Mouse (Mus musculus) limb, embryonic 11.5 days (tissue): ENCODE data around the gene Arl4c. TPM values are rescaled to one million over a fixed set of nuclear protein-coding genes. Genes with fewer than 3 reads are reported as not detected.

Source experiments
- ATAC-seq: fragments of 200-750 bp; cut with Nextera tagmentation; 2 replicates; pipeline ENCODE4 v1.8.0; 2017; ENCODE audit warnings: low read depth; ENCODE audit not compliant: insufficient number of reproducible peaks, low FRiP score, low TSS enrichment
- DNase-seq: peaks from one replicate; pipeline ENCODE4 v3.0.0-alpha.2; 2015; ENCODE audit warnings: low spot score
- H3K27ac ChIP-seq: fragments of 300-500 bp; sonication (generic); replicated peaks from 2 replicates; pipeline ENCODE4 v1.5.1; 2014; ENCODE audit warnings: low read depth, mild to moderate bottlenecking, low read length
- H3K27me3 ChIP-seq: fragments of 300-500 bp; sonication (generic); 2 replicates; pipeline ENCODE4 v1.6.1; 2014; ENCODE audit warnings: mild to moderate bottlenecking, low read length, mixed read lengths; ENCODE audit not compliant: control insufficient read depth, insufficient read depth
- H3K36me3 ChIP-seq: fragments of 300-500 bp; sonication (generic); 2 replicates; pipeline ENCODE4 v1.6.1; 2014; ENCODE audit warnings: mild to moderate bottlenecking, low read length, moderate library complexity, mixed read lengths; ENCODE audit not compliant: control insufficient read depth, insufficient read depth
- H3K4me1 ChIP-seq: fragments of 300-500 bp; sonication (generic); 2 replicates; pipeline ENCODE4 v1.6.1; 2014; ENCODE audit warnings: low read length, mixed read lengths; ENCODE audit not compliant: control insufficient read depth, insufficient read depth
- H3K4me2 ChIP-seq: fragments of 300-500 bp; sonication (generic); 2 replicates; pipeline ENCODE4 v1.6.1; 2014; ENCODE audit warnings: low read depth, mild to moderate bottlenecking, moderate library complexity; ENCODE audit not compliant: severe bottlenecking
- H3K4me3 ChIP-seq: fragments of 300-500 bp; sonication (generic); 2 replicates; pipeline ENCODE4 v1.5.1; 2014; ENCODE audit warnings: low read depth, low read length
- H3K9ac ChIP-seq: fragments of 300-500 bp; sonication (generic); 2 replicates; pipeline ENCODE4 v1.6.1; 2014; ENCODE audit warnings: mild to moderate bottlenecking, low read length
- H3K9me3 ChIP-seq: fragments of 300-500 bp; sonication (generic); 2 replicates; pipeline ENCODE4 v1.6.1; 2016; ENCODE audit warnings: low read length; ENCODE audit not compliant: control insufficient read depth
- WGBS: fragments of 180-500 bp; shearing (Covaris S2); extraction: QIAGEN DNeasy Blood & Tissue Kit; methylation state at CpG from one replicate; pipeline ENCODE4 v1.1.7; 2014; 5-methylcytosine and 5-hydroxymethylcytosine counted together
- polyA plus RNA-seq: library from polyadenylated mRNA; unstranded; fragments of >200 nt; fragmentation: Nextera tagmentation; extraction: Ambion mirVana; gene quantifications from 2 replicates; pipeline ENCODE4 v1.2.1, GENCODE M21; 2014

Gene Arl4c
- polyA plus RNA-seq, 1 experiment from 2014 or later: 3.3 TPM

- Histone ChIP-seq H3K4me1 (no peaks in the 10 kb centered on the region), H3K4me3 (no peak overlapping the region), H3K4me2 (no peak overlapping the region), H3K27me3 (no peaks in the 10 kb centered on the region), H3K9me3 (no peaks in the 10 kb centered on the region), H3K27ac (no peak overlapping the region), H3K36me3 (no peaks in the 10 kb centered on the region), H3K9ac (no peak overlapping the region)
- WGBS: 83% methylated on average over 5 of the region's 5 CpGs
- no peak for DNase-seq
- no peak for ATAC-seq
Measured at GRCm38 (mm10) chr1:88656096-88656480, 45.9 kb downstream of the Arl4c start.

GRCm38 (mm10) chr1:88655473-88656095 is 46.4 kb downstream of the Arl4c start:
- DNase-seq (no peak), ATAC-seq (no peak)
- no peaks in the 10 kb centered on the region for H3K27me3 ChIP-seq
- H3K9ac ChIP-seq: no peak overlapping the region
- no peaks in the 10 kb centered on the region for H3K9me3 ChIP-seq
- 83% methylated on average over 3 of the region's 3 CpGs for WGBS
- H3K4me1 ChIP-seq: no peaks in the 10 kb centered on the region
- no peak overlapping the region for H3K27ac ChIP-seq
- H3K4me3 ChIP-seq: no peak overlapping the region
- H3K4me2 ChIP-seq: no peak overlapping the region
- no peaks in the 10 kb centered on the region for H3K36me3 ChIP-seq

DNA sequence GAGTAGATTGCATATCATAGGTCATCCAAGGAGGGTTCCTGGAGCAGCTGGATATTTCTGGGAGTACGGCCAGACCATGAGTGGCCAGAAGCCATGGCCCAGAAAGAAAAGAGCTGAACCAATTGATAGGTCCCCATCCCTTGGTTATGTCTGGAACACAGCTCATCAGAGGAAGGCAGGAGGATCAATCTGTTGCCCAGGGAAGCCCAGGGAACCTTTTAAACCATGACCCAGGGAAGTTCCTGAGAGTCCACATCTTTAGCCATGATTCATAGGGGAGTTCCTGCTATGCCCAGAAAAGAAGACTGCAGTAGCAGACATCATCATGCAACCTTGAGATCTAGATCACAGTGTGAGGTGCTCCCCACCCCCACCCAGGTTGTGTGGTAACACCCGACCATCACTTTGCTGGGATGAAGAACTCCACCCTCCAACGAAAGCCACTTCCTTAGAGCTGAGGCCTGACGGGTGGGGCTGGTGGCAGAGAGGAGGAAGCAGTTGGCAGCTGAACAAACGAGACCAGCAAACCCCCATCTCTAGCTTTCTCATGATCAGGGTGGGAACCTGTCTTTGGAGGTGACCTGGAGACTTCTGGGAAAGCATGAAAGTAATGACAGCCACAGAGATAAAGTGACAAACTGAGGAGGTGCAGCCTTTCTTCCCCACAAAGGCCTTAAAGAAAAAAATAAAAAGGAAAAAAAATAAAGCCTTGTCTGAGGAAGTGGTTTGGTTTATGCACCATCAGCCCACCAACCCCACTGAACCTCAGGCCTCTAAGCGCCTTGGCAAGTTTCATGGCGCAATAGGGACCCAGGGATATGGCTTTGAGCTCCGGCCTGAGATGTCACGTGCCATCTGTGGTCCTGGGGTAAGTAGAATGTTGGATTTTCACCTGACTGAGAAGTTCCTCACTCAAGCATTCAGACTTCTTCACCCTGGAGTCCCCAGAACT is 47.2 kb downstream of the Arl4c start:
- no peak overlapping the region for H3K4me3 ChIP-seq
- H3K9ac ChIP-seq: no peak overlapping the region
- H3K4me2 ChIP-seq: no peak overlapping the region
- no peaks in the 10 kb centered on the region for H3K27me3 ChIP-seq
- no peaks in the 10 kb centered on the region for H3K4me1 ChIP-seq
- H3K9me3 ChIP-seq: no peaks in the 10 kb centered on the region
- 79% methylated on average over 9 of the region's 9 CpGs for WGBS
- H3K36me3 ChIP-seq: no peaks in the 10 kb centered on the region
- DNase-seq: no peak
- no peak for ATAC-seq
- H3K27ac ChIP-seq: no peak overlapping the region

DNA sequence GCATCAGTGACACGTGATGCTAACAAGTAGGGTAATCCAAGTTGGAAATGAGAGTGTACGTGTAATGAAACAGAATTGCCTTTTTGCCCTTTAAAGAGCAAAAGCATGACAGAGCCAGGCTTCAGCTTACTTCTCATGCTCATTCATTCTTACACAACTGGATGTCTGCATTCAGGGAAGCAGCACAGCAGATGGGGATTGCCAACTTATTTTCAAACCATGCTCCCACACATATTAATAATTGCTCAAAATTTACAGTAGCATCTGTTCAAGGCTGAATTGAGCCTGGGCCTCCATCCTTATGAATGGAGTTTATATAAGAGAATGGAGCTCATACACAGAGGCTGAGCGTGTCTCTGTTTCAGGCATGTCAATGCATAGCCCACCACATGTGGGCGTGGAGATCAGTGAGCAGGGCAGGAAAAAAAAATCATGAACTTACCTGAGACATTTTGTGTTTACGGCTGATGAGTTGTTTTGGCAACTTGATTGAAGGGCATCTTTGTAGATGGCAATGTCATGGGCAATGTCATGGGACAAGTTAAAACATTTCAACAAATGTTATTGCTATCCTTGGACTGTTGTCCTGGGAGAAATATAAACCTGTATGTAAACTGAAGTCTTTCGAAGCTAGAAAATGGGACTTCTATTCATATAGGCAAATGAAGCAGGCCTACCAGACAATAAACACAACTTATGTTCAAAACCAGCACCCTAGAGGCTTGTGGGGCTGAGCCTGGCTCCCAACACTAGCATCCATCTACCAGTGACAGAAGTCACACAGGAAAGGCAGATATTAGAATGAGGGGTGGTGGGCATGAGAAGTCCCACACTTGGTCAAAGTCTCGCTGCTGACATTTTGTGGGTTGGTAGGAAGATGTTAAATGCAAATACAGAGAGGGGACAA is 48.2 kb downstream of the Arl4c start:
- Histone ChIP-seq H3K27ac (no peak overlapping the region), H3K27me3 (no peaks in the 10 kb centered on the region), H3K4me2 (no peak overlapping the region), H3K9me3 (no peaks in the 10 kb centered on the region), H3K36me3 (no peaks in the 10 kb centered on the region), H3K4me1 (no peaks in the 10 kb centered on the region), H3K9ac (no peak overlapping the region), H3K4me3 (no peak overlapping the region)
- 90% methylated on average over 7 of the region's 7 CpGs for WGBS
- DNase-seq (no peak), ATAC-seq (no peak)

GRCm38 (mm10) chr1:88652682-88653081 is 49.3 kb downstream of the Arl4c start:
- Histone ChIP-seq H3K4me3 (no peak overlapping the region), H3K4me1 (no peaks in the 10 kb centered on the region), H3K27me3 (no peaks in the 10 kb centered on the region), H3K27ac (no peak overlapping the region), H3K9ac (no peak overlapping the region), H3K36me3 (no peaks in the 10 kb centered on the region), H3K4me2 (no peak overlapping the region), H3K9me3 (no peaks in the 10 kb centered on the region)
- ATAC-seq: no peak
- no peak for DNase-seq
- WGBS: 87% methylated on average over 8 of the region's 8 CpGs

DNA sequence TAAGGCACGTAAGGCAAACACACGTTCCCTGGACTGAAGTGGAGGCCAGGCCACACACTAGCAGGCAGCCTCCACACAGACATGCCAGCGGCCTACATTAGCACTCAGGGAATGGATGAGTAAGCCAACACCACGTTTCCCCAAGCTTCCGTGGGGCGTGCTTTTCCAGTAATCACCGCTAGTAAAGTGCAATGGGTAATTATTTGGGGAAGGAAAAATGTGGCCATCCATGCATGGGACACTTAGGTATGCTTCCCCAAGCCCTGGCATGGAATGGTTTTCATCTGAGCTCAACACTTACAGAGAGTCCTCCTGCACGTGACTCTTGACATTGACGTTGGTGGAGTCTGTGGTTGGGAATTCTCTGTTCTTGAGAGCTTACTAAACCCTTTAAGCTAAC is 50.4 kb downstream of the Arl4c start:
- no peaks in the 10 kb centered on the region for H3K27me3 ChIP-seq
- H3K4me2 ChIP-seq: no peak overlapping the region
- DNase-seq (no peak), ATAC-seq (no peak)
- 83% methylated on average over 9 of the region's 9 CpGs for WGBS
- no peaks in the 10 kb centered on the region for H3K36me3 ChIP-seq
- no peak overlapping the region for H3K9ac ChIP-seq
- H3K9me3 ChIP-seq: no peaks in the 10 kb centered on the region
- H3K4me3 ChIP-seq: no peak overlapping the region
- H3K4me1 ChIP-seq: no peaks in the 10 kb centered on the region
- H3K27ac ChIP-seq: no peak overlapping the region

DNA sequence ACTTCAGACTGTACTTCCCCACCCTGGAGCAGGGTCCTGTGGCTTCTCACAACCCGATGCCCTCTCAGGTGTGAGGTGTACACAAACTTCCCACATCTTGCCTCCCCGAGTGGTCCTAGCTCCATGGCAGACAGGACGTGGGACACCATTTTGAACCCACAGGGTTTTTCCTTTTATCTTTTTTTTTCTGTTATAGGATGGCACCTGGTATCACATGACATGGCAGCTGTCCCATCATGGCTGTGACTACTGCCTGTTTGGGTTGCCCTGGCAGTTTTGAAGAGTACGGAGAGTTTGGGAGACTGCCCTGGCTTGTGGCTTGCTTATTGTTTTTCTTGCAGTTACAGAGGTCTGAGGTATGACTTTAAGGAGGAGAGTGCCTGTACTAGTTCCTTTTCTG is 53.3 kb downstream of the Arl4c start:
- H3K4me3 ChIP-seq: no peak overlapping the region
- H3K4me1 ChIP-seq: no peaks in the 10 kb centered on the region
- no peak overlapping the region for H3K9ac ChIP-seq
- ATAC-seq (no peak), DNase-seq (no peak)
- H3K9me3 ChIP-seq: no peaks in the 10 kb centered on the region
- H3K4me2 ChIP-seq: no peak overlapping the region
- no peaks in the 10 kb centered on the region for H3K27me3 ChIP-seq
- 92% methylated on average over 4 of the region's 4 CpGs for whole genome bisulfite sequencing
- H3K36me3 ChIP-seq: no peaks in the 10 kb centered on the region
- H3K27ac ChIP-seq: no peak overlapping the region

GRCm38 (mm10) chr1:88645599-88646119 is 56.4 kb downstream of the Arl4c start:
- no peak overlapping the region for H3K4me3 ChIP-seq
- H3K27ac ChIP-seq: no peak overlapping the region
- H3K9me3 ChIP-seq: no peaks in the 10 kb centered on the region
- H3K4me2 ChIP-seq: no peak overlapping the region
- no peaks in the 10 kb centered on the region for H3K36me3 ChIP-seq
- no peak overlapping the region for H3K9ac ChIP-seq
- ATAC-seq (no peak), DNase-seq (no peak)
- H3K4me1 ChIP-seq: no peaks in the 10 kb centered on the region
- WGBS: 62% methylated on average over 3 of the region's 3 CpGs
- H3K27me3 ChIP-seq: no peaks in the 10 kb centered on the region
